Mouse (Mus musculus): ENCODE measurements around the gene Nudt13. TPM values are rescaled to one million over a fixed set of nuclear protein-coding genes. Genes with fewer than 3 reads are reported as not detected.

Gene Nudt13
- total RNA-seq, 2 experiments from 2014 or later: 21.2 to 27.0 TPM

- no peak for DNase-seq (ENCODE audit: low spot score in 2 of 2)
Observed at GRCm38 (mm10) chr14:20339415-20339814, 44.9 kb downstream of the Nudt13 start.

DNA sequence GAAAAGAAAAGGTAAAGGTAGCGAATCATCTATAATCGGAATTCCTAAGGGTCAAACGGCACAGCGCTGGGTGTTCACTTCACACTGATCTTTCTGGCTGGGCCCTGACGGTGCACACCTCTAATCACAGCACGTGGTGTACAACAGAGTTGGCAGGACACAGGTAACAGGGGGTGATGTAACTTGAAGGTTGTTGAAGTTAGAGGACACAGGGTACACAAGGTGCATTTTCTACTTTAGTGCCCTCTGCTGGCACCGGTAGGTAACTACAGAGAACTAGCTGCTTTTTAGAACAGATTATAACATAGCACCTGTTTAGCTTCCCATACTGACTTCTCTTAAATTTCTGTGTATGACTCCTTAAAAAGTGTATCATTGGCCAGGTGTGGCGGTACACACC is 45.7 kb downstream of the Nudt13 start:
- DNase-seq (ENCODE audit: low spot score in 2 of 2): peak in 1 of 2 experiments; percentile 16

GRCm38 (mm10) chr14:20340866-20341265 is 46.4 kb downstream of the Nudt13 start:
- no peak for DNase-seq (ENCODE audit: low spot score in 2 of 2)

GRCm38 (mm10) chr14:20345885-20346284 is 51.4 kb downstream of the Nudt13 start:
- no peak for DNase-seq (ENCODE audit: low spot score in 2 of 2)

GRCm38 (mm10) chr14:20347441-20347990 is 53.0 kb downstream of the Nudt13 start:
- DNase-seq (ENCODE audit: low spot score in 2 of 2): no peak

- peak; percentile 87 to 95 for DNase-seq (ENCODE audit: low spot score in 2 of 2)
Observed at GRCm38 (mm10) chr14:20347991-20348541, 53.6 kb downstream of the Nudt13 start, which contains the start of the genes Ecd and Fam149b. TSS of gene Ecd (minus strand) at chr14:20348121. TSS of gene Fam149b (plus strand) at chr14:20348162.

DNA sequence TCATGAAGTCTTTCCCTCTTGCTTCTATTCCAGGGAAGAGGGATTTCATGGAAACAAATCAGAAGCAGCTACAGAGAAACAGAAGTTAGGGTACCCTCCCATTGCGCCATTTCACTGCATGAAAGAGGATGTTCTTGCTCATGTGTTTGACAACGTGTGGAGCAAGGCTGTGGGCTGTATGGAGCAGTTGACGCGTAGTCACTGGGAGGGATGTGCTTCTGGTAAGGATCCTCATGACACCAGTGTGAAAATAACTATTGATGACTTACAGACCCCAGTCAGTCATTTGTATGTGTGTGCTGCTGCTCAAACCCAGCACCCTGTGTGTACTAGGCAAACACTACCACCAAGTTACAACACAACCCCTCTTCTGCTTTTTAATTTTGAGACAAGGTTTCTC is 68.7 kb downstream of the Nudt13 start:
- DNase-seq (ENCODE audit: low spot score in 2 of 2): no peak

Other genes starting within 250 kb of the Nudt13 start
- 1 to 10 TPM; 3.8 to 4.2 TPM for gene Saysd1, start 156.2 kb upstream of the Nudt13 start, total RNA-seq (2021)
- under 1 TPM; 0.25 to 0.43 TPM for gene Kcnk5, start 112.9 kb upstream of the Nudt13 start, total RNA-seq (2021)
- gene Kcnk16, start 25.5 kb upstream of the Nudt13 start, total RNA-seq (2021): not detected
- gene Ecd, start 53.4 kb downstream of the Nudt13 start, total RNA-seq (2021): 10 to 100 TPM; 31.5 to 32.4 TPM
- 10 to 100 TPM; 46.3 to 47.6 TPM for gene Fam149b, start 53.5 kb downstream of the Nudt13 start, total RNA-seq (2021)
- gene Dnajc9, start 94.2 kb downstream of the Nudt13 start, total RNA-seq (2021): 10 to 100 TPM; 31.1 to 32.2 TPM
- gene Mrps16, start 98.9 kb downstream of the Nudt13 start, total RNA-seq (2021): 10 to 100 TPM; 32.4 to 37.1 TPM
- gene Cfap70, start 157.5 kb downstream of the Nudt13 start, total RNA-seq (2021): 1 to 10 TPM; 1.4 to 1.9 TPM
- gene Anxa7, start 185.4 kb downstream of the Nudt13 start, total RNA-seq (2021): 10 to 100 TPM; 74.3 to 74.7 TPM
- 1 to 10 TPM in 1 of 2 experiments, under 1 TPM in 1; 0.40 to 1.1 TPM for gene Mss51, start 202.2 kb downstream of the Nudt13 start, total RNA-seq (2021)